Mouse (Mus musculus) gastrocnemius, postnatal 25 days (tissue): ENCODE data around the gene Kirrel3. TPM values are rescaled to one million over a fixed set of nuclear protein-coding genes. Genes with fewer than 3 reads are reported as not detected.

Experiments used
- DNase-seq: peaks from one replicate; pipeline ENCODE4 v3.0.0; 2022
- total RNA-seq, 2 experiments: library from RNA; stranded (reverse); gene quantifications; 1 replicate in 1 of 2; 2 replicates in 1 of 2; pipeline ENCODE4 v1.2.3; 2021

Gene Kirrel3
- total RNA-seq, 2 experiments from 2014 or later, result 0.59 to 1.1 TPM

DNA sequence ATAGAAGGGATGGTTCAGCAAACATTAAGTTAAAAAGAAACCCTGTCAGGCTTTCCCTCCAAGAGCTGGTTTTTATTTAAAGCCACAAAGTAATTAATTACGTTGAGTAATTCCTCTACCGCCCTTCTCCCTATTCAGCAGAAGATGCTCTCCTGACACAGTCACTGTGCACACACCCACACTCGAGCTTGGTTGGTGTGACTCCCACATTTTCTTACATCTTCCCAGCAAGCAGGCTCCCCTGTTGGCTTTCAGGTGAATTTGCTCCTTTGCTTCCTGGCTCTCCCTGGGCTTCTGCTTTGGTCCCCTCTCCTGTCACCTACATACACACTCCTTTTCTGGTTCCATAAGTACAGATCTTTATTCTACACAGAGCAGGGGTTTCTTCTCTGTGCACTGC, 203.7 kb downstream of the Kirrel3 start:
- DNase-seq, result no peak

DNA sequence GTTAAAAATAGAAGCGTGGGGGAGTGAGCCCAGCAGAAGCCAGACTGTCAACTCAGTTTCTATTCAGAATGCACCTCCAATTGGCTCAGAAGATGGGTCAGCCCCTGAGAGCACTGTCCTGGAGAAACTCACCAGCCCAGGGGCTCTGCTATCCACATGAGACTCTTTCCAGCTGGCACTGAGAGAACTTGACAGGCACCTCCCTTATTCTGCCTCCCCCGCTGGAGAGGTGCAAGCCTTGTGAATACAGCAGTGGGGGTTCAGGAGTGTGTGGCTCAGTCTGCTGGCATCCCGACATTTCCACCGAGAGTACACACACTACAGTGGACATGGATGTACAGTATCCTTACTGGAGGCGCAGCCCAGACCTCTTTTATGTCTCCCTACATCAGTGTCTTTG, 210.0 kb downstream of the Kirrel3 start:
- DNase-seq, result no peak

DNA sequence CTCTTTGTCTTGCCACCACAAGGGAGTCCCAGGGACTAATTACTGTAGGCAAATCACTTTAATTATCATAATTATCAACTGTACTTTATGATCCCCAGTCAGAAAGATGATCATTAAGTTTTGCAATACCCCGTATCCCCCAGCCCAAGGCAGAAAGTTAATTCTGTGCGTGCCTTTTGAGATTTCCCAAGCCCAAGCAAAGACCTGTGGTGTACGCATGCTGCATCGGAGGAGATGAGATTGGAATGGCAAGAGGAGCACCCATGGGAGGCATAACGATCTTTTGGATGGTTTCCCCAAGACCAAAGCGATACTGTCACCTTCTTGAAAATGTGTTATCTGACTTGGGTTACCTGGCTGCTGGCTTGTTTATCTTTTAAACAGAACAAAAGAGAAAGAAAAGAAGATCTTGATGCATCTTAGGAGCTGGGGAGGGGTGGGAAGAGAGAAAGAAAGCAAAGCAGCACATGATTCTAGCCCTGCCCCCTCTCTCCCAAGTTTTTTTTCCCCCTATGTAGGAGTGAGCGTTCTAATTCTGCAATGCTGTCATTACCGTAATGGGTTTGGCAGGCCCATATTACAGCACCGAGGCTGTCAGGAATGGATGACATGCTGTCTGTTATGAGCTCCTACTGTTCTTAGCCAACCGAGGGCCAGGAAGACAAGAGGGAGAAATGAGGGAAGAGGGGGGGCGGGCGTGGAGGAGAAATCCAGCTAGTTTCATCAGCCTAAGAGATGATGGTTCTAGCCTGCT, 218.0 kb downstream of the Kirrel3 start:
- DNase-seq, result no peak

DNA sequence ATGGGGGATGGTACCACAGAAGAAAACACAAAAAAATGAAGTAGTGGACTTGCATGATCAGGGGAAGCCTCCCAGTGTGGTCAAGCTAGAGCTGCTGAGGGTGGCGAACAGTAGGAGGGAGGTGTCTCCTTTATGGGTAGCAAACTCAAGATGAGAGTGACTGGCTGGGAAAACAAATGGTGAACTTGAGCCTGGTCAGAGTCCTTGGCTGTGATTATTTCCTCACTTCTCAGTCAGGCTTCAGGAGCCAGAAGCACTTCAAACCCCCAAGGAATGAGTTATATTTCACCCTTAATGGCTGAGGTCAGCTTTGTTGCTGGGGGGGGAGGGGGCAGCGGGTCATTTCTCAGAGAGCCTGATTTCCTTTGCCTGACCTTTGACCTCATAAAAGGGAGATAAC, 218.7 kb downstream of the Kirrel3 start:
- no peak for DNase-seq

DNA sequence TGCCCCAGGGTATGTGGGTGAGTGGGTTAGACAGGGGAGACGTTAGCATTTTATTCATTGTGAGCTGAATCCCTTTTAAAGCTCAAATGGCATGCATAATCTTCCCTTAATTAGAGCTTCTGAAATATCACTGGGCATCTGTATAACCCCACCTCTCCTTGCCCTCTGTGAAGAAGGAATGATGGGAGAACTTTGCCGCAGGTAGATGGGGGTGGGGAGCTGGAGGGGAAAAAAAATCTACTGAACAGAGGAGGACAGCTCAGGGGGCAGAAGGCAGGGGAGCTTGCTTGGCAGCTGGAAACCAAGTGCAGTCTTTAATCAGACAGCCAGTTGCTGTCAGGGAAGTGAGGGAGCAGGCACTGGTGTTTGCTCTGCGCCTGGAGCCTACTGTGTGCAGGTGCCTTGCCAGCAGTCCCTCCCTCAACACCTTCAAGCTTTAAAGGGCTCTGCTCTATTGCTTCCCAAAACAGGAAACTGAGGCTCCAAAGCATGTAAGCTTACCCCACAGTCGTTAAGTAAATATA, 220.7 kb downstream of the Kirrel3 start:
- no peak for DNase-seq

DNA sequence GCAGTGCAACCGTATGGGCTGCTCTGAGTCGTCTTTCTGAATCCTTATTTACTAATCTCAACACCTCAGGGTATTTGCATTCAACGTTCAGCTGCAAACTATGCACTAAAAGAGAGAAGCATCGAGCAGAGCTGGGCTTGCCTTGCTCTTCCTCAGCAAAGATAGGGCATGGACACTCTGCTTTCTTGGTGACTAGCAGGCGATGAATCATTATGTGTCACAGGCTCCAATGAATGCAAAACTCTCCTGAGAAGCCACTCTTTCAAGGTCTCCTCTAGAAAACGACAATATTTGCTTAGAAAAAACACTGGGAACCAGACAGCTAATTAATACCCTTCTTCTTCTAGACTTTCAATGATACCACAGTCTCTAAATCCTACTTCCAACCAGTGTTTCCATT, 223.0 kb downstream of the Kirrel3 start:
- no peak for DNase-seq

DNA sequence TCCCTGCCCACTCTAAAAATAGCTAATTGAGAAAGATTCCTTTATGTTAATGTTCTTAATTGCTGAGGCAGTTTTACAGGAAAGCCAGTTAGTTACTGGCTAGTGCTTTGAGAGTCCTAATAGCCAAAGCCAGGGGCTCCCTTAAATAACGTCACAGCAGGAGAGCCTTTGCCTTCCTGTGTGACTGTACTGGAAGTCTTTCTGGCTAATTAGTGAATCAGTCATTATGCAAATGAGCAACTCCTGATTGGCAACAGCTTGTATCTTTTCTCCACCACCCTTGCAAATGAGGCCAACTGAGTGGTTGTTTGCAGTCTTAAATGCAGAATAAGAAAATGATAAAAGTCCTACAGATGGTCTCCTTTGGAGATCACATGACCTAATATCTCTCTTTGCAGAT, 226.3 kb downstream of the Kirrel3 start:
- DNase-seq, result no peak

DNA sequence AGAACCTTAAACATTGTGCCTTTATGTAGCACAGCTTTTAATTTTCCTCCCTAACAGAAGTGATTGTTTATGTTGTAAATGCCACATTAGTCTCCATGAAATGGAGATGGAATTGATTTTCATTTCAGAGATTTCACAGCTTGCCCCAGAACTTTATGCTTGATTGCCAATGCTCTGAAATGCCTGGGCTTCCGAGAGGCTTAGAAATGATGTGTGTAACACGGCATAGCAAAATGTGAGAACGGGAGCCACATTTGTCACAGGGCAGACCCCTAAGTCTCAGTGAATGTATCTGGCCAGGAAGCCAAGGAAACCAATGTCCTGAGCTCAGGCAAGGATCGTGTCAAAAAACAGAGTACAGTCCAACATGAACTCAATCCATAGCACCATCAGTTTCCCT, 227.3 kb downstream of the Kirrel3 start:
- DNase-seq, result no peak

DNA sequence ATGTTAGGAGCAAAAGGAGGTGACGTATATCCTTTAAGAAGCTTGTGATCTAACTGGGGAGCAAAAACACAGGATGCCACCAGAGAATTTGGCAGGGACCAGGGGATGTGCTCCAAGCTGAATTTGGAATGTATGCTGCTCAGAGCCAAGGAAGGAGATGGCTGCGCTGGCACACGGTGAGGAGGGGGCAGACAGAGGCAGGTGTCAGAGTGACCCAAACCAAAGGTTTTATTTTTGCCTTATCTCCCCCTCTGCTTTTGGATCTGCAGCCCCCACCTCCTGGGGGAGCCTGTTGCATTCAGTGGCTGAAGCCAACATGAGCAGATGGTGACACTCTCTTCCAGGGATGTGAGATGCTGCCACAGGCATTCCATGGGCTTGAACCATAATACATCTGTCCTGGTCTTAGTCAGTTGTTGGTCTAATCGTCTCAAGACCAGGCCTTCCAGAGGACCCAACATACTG, 227.8 kb downstream of the Kirrel3 start:
- DNase-seq, result no peak

DNA sequence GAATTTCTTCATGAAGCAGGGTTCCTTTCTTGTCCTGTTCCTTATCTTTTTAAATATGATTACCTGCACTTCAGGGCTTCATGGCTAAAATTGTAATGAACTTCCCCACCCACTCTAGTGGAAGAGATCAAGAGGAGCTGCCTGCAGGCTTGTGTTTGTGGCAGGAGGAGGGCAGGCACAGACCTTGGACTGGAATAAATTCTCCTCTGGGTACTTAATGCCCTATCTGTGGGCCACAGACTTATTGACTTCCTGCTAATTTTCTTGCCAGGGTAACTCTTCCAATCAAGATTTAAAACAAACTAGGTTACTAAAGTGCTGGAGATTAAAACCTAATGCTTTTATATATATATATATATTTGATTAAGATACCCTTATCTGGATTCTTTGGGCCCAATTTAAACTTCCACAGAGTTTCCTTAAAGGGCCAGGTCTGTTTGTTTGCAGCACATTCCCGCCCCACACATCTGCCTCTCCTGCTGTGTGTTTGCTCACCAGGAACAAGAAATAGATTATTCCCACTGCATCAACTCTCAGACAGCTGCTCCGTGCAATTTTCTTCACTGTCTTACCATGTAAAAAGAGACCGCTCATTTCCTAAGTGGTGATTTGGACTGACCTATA, 229.4 kb downstream of the Kirrel3 start:
- no peak for DNase-seq

DNA sequence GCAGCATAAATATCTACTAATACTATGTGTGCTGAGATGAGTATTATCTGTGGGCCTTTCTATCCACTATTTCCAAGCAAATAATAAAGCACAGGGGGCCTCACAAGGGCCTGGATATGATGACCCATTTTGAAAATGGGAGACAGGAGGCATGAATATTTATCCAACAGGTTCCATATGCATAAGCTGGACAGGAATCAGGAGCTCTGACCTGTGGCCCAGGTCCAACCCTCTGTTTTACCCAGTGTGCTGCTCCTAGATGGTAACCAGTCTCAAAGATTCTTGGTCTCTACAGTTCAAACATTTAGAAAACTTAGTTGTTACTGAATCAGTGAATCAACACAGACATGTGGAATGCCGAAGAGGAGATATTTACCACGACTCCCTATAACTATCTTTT, 230.8 kb downstream of the Kirrel3 start:
- no peak for DNase-seq

DNA sequence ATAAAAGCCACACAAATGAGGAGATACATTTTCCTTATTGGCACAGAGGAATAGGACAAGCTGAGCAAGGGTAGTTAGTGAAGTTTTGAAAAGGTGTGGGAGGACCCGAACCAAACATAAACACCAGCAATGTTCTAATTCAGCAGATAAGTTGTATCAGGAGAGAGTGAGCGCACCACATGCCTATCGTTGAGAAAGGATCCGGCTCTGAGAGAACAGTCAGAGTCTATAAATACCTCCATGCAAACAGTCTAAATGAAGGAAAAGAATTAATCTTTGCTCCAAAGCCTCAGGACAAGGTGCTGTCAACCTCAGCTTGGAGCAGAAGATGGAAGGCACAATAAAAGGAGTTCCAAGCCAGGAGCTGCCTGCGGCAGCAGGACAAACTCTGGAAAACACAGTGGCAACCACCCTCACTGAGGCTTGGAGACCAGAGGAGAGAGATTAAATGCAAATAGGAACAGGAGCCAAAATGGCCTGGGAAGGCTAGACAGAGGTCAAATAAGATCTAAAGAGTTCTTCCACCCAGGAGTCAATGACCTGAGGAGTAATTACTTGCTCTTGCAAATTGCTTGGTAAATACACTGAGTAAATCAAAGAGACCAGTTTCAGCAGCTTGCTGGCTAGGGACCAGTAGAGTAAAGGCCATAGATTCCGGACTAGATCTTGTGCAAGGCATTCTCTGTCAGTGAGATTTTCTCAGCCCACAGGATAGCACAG, 235.9 kb downstream of the Kirrel3 start:
- no peak for DNase-seq

DNA sequence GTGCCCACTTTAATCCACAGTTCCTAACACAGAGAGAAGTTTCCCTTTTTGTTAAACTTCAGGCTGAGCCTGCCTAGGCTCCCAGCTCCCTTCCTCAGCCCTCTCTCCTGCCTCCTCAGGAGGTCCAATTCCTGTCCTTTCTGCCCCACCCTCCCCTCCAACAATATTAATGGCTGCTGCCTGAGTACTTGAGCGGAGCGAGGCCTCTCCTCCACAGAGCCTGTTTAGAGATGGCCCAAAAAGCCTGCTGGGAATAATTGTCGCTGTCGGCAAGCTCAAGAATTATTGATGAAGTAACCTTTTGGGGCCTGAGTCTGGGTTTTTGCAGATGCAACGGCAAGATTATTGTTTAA, 236.5 kb downstream of the Kirrel3 start:
- DNase-seq, result no peak

DNA sequence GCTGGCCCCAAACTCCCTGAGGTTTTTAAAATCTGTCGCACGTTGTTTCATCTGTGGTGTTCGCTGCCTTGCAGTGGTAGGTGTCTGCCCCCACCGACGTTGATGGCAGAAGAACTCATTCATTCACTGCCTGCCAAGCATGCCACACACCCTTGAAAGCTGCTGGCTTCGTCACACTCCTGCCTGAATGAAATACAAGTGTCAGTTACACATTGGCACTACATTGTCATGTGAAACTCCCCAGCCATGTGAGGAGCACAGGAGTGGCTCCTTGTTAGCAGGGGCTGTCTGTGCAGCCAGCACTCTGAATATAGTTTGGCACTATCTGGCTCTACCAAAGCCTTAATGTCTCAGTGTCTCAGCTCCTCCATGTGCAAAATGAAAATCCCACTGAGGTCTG, 246.8 kb downstream of the Kirrel3 start:
- no peak for DNase-seq

DNA sequence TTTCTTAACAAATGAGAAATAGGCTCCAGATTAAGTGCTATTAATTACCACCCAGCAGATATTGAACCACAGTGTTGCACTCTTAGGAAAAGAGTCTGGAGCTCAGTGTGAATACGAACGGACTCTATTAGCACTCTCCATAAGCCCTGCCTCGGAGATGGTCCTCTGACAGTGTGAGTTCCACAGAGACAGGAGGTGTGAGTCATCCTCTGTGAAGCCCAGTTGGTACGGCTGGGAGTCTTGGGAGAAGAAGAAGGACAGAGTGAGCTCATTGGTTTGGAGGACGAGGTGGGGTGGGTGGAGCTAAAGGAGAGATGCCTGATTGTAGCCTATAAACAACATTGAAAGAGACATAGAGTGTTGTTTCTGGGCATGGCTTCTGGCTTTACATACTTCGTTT, 247.9 kb downstream of the Kirrel3 start:
- DNase-seq, result no peak

DNA sequence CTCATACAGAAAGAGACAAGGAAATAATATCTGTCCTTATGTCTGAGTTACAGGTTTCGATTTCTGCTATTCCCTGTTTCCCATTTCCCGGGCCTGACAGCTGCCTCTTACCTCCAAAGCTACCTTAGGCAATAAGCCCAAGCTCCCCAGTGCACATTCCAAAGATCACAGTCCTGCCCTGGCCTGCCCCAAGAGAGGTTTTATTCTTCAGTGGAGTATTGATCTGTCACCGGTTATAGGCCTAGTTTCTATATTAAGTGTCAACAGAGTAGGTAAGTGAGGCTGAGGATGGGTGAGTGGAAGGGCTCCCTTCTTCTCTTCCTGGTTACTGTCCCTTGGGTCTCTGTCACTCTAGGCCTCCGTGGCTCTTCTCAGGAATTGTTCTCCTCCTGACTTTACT, 249.3 kb downstream of the Kirrel3 start:
- no peak for DNase-seq

DNA sequence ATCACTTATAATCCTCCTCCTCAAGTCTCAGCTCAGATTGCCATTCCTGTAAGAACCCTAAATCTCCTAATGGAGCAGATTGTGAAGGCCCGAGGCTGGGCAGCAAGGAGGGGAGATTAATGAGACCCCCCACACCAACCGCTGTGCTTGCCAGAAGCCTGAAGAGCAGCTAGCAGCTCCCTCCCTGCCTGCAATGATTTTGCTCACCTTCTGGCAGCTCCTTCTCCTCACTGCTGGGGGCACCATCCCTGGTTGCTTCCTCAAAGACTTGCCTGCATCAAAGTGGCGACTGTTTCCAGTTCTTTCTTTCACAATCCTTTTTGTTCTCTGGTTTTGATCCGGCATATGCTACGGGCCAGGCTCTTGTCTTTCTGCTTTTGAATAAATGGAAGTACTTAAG, 253.7 kb downstream of the Kirrel3 start:
- no peak for DNase-seq

DNA sequence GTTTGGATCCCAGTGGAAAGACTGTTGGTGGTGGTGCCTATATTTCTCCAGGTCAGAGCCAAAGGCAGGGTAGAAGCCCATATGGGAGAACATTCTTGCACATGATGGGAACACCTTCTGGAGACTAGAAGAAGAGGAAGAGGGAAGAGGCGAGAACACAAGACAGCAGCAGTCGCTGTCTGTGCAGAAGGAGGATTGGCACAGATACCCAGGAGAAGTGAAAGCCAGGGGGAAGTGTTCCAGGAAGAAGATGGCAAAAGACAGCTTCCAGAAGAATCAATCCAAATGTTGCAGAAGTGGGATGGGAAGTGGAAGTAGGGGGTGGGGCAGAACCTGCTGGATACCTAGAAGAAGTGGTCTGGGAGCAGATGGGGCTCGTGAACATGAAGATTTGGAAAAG, 255.1 kb downstream of the Kirrel3 start:
- no peak for DNase-seq

DNA sequence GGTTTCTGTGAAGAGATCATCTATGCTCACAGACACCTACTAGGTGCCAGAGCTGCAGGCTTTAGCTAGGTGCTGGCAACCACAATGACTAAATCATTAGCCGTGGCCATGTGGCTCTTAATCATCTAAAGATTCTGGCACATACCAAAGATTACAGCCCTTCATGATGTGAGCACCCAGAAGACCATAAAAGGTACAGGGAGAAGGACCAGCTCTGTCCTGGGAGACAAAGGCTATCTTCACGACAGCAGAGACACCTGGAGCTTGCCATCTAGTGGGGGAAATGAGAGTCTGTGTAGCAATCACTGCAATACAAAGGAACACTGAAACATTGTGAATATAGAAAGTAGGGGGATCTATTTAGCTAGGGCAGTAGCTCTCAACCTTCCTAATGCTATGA, 262.3 kb downstream of the Kirrel3 start:
- no peak for DNase-seq

DNA sequence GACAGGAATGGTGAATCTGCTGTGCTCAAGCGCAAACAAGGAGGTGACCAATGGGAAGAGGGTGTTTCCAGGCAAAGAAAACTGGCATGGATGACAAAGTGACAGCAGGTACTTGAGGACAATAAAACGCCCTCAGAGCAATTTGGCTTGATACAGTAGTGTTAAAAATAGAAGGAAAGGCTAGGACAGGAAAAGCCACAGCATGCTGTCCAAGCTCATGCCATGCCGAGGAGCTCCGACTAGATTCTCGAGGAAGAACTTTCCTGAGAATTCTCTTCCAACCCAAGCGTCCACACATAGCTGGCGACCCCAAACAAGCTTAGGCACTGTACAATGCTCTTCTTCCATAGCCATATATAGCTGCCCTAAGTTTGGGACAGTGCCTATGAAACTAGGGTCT, 263.5 kb downstream of the Kirrel3 start:
- DNase-seq, result no peak

DNA sequence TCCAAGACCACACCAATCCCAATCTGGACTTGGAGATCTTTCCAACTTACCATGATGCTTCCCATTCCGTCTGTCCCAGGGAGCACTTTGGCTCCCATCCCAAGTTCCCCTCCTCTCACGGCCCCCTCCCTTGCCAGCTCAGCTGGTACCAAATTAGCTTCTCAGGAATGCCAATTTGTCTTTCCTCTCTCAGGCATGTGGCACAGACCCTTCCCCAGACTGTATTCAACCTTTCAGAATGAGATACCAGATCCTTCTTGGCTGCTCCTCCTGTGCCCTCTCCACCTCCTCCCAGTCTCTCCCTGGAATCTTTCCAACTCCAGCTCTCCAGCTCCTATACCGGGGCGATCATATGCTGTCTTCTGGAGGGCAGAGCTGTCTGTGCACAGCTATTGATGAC, 264.2 kb downstream of the Kirrel3 start:
- no peak for DNase-seq

DNA sequence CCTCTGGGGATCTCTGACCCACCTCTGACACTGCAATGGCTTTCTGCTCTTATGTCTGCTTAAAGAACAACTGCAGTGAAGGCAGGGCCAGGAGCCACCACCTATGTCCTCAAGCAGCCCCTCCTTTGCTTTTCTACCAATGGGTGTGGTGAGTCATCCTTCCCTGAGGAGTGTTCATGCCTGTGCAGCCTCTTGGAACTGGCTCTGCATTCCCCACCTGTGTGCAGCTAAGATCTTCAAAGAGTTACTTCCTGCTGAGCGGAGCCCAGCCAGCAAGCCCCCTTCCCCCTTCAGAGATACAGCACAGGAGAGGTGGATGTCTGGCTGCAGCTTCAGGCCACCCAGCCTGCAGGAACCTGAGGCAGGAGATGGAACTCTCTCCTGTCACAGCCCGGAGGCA, 265.2 kb downstream of the Kirrel3 start:
- DNase-seq, result no peak

DNA sequence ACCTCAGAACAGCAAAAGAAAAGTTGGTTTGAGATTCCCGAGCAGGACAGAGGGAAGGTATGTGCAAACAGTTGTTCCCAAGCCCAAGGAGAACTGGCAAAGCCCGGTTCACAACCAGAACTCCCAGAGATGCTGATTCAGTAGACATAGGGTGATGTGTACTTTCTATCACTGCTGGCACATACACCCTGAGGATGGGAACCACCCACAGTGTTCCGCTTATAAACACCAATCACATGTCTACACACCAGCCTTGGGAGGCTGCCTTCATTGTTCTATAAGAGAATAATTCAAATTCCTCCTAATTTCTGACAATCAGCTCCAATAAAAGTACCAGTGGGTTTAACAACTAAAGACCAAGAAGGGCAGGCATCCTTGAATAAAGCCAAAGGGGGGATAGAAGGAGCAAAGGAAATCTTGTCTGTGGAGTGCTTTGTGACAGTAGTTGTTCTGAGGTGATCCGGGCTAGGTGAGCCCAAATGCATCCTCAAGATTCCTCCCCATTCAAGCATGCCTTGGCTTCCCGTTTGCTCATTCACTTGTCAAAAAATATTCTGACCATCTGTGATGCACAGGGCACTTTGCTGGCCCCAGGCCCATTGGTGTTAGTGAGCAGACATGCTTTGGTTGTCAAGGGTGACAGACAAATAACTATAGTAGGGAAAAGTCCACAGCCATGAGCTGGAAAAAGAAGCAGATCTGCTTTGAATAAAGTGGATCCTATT, 266.5 kb downstream of the Kirrel3 start:
- DNase-seq, result no peak
